Mouse (Mus musculus) MEL (cell line): ENCODE measurements around the gene Pakap.

Experiments
- ELF1 ChIP-seq: IDR thresholded peaks from 2 replicates; pipeline ENCODE4 v1.6.1; 2014; ENCODE audit warnings: low read depth, mild to moderate bottlenecking, inconsistent platforms, low read length, improper control_type of control experiment, moderate library complexity
- POLR2A ChIP-seq, 2 experiments: IDR thresholded peaks; 2 replicates each; pipeline ENCODE4 v1.6.1; 2011 to 2012; ENCODE audit warnings: low read length in 2 of 2, mild to moderate bottlenecking in 2 of 2, control low read depth in 1 of 2, improper control_type of control experiment in 1 of 2, low read depth in 1 of 2, moderate library complexity in 1 of 2; ENCODE audit not compliant: control insufficient read depth in 1 of 2, insufficient read depth in 1 of 2, poor library complexity in 1 of 2

DNA sequence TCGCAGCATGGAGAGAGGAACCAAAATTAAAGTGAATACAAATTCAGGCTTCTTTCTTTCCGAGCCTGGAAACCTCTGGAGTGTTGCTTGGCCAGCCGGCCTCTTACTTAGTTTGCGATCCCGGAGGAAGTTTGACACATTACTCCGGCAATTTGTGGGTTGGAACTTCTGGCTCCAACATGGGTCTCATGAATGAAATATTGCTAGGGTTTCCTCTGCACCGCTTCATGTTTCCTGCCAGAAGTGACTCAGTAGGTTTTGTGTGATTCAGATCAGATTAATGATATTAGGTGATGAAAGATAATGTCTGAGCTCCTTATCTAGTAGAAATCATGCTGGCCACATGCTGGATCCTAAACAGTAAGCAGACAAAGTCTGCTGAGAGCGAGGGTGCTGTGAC lies 293.9 kb downstream of the Pakap start:
- TF ChIP-seq POLR2A (IDR thresholded peaks at IDR 0.05; ENCODE audit: control insufficient read depth in 1 of 2, insufficient read depth in 1 of 2, low read depth in 1 of 2, low read length in 2 of 2, poor library complexity in 1 of 2) (no peak), ELF1 (no peak)
